Mouse (Mus musculus): ENCODE results near the gene Pirt. TPM values are rescaled to one million over a fixed set of nuclear protein-coding genes. Genes with fewer than 3 reads are reported as not detected.

Pirt gene
- total and polyA plus RNA-seq, 3 experiments, result 0.05 TPM; not detected in 2

DNA sequence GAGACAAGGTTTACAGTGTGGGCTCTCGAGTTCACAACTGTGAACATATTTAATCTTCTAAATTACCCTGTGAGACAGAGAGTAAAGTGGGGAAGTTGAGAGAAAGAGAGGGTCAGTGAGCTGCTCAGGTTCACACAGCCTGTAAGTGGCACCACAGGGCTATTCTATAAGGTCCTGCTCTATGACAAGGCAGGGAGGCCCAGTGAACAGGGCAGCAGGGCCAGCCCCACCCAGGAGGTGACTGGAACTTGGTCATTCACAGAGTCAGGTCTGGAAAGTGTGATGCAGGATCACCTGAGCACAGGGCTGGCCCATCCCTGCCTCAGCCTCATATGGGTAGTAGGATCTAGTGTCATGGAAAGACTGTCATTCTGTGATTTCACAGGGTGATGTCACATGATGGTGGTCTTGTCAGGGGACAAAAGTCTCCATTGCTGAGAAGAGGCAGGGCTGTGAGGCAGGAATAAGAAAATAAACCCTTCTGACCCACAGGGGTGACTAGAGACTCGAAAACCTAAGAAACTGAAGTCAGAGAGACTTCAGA lies 33.5 kb downstream of the Pirt start:
- TF ChIP-seq POLR2AphosphoS5 (IDR thresholded peaks at IDR 0.05; ENCODE audit: insufficient replicate concordance, low read depth, low read length) (no peak), CTCF (IDR thresholded peaks at IDR 0.05; ENCODE audit: low read depth, low read length) (no peak), GATA1 (IDR thresholded peaks at IDR 0.05; ENCODE audit: borderline replicate concordance, low read length) (no peak), TAL1 (conservative IDR thresholded peaks at IDR 0.05; ENCODE audit: low read depth, low read length) (no peak), GATA2 (IDR thresholded peaks at IDR 0.05; ENCODE audit: borderline replicate concordance, low read depth, low read length) (no peak)
- no peak overlapping the region for H3K4me3 ChIP-seq (ENCODE audit: low read depth, low read length)
- DNase-seq (ENCODE audit: low spot score) (no peak), ATAC-seq (ENCODE audit: extremely low read depth, insufficient number of reproducible peaks, low FRiP score, poor library complexity, severe bottlenecking) (no peak)
- H3K27me3 ChIP-seq (ENCODE audit: insufficient read depth, low read length), result no peaks in the 10 kb centered on the region
- H3K36me3 ChIP-seq (replicated peaks), result no peaks in the 10 kb centered on the region
- H3K4me1 ChIP-seq (ENCODE audit: insufficient read depth, low read depth, low read length), result no peaks in the 10 kb centered on the region
- peaks cover 20% of the 10 kb centered on the region for H3K9me3 ChIP-seq (replicated peaks)

DNA sequence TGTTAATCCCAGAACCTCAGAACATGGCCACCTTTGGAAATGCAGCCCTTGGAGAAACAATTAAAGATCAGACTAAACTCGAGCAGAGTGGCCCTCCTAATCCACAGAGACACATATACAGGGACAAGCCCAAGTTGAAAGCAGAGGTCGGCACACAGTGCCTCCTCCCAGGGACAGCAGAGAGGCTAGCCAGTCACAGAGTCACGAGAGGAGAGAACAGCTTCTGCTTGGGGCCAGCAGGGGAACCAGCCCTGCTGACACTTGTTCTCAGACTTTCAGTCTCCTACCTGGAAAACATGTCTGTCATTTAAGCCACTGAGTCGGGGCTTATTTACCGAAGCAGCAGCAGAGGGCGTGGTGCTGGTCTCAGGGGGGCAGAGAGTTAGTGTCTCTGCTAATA lies 34.7 kb downstream of the Pirt start:
- TF ChIP-seq POLR2AphosphoS5 (IDR thresholded peaks at IDR 0.05; ENCODE audit: insufficient replicate concordance, low read depth, low read length) (no peak), GATA1 (IDR thresholded peaks at IDR 0.05; ENCODE audit: borderline replicate concordance, low read length) (no peak), CTCF (IDR thresholded peaks at IDR 0.05; ENCODE audit: low read depth, low read length) (no peak), TAL1 (conservative IDR thresholded peaks at IDR 0.05; ENCODE audit: low read depth, low read length) (no peak), GATA2 (IDR thresholded peaks at IDR 0.05; ENCODE audit: borderline replicate concordance, low read depth, low read length) (no peak)
- no peaks in the 10 kb centered on the region for H3K4me1 ChIP-seq (ENCODE audit: insufficient read depth, low read depth, low read length)
- H3K27me3 ChIP-seq (ENCODE audit: insufficient read depth, low read length), result no peaks in the 10 kb centered on the region
- H3K36me3 ChIP-seq (replicated peaks), result no peaks in the 10 kb centered on the region
- no peak for ATAC-seq (ENCODE audit: extremely low read depth, insufficient number of reproducible peaks, low FRiP score, poor library complexity, severe bottlenecking)
- H3K9me3 ChIP-seq (replicated peaks), result peaks cover 16% of the 10 kb centered on the region
- no peak for DNase-seq (ENCODE audit: low spot score)
- H3K4me3 ChIP-seq (ENCODE audit: low read depth, low read length), result no peak overlapping the region

DNA sequence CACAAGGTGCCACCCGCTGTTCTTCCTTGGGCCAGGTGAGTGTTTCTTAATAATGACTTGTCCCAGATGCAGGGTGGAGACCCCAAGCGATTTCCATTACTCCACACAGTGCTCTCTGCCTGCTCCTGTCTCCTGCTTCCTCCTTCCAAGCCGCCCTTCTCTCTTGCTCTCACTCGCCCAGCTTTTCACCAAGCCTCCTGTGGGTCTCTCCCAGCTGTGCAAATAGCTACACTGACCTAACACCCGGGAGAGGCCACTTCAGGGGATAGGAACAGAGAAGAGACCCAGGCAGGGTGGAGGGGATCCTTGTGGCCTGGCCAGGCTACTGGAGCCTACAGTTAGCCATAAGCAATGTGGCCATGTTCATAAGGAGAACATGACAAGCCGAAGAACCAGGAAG lies 35.1 kb downstream of the Pirt start:
- Histone ChIP-seq H3K27me3 (ENCODE audit: insufficient read depth, low read length) (no peaks in the 10 kb centered on the region), H3K4me3 (ENCODE audit: low read depth, low read length) (no peak overlapping the region), H3K36me3 (replicated peaks) (no peaks in the 10 kb centered on the region), H3K4me1 (ENCODE audit: insufficient read depth, low read depth, low read length) (no peaks in the 10 kb centered on the region), H3K9me3 (replicated peaks) (peaks cover 16% of the 10 kb centered on the region)
- no peak for DNase-seq (ENCODE audit: low spot score)
- TF ChIP-seq GATA2 (IDR thresholded peaks at IDR 0.05; ENCODE audit: borderline replicate concordance, low read depth, low read length), result no peak
- TF ChIP-seq CTCF (IDR thresholded peaks at IDR 0.05; ENCODE audit: low read depth, low read length), result no peak
- TF ChIP-seq GATA1 (IDR thresholded peaks at IDR 0.05; ENCODE audit: borderline replicate concordance, low read length), result no peak
- TF ChIP-seq TAL1 (conservative IDR thresholded peaks at IDR 0.05; ENCODE audit: low read depth, low read length), result no peak
- no peak for TF ChIP-seq POLR2AphosphoS5 (IDR thresholded peaks at IDR 0.05; ENCODE audit: insufficient replicate concordance, low read depth, low read length)
- ATAC-seq (ENCODE audit: extremely low read depth, insufficient number of reproducible peaks, low FRiP score, poor library complexity, severe bottlenecking), result no peak

DNA sequence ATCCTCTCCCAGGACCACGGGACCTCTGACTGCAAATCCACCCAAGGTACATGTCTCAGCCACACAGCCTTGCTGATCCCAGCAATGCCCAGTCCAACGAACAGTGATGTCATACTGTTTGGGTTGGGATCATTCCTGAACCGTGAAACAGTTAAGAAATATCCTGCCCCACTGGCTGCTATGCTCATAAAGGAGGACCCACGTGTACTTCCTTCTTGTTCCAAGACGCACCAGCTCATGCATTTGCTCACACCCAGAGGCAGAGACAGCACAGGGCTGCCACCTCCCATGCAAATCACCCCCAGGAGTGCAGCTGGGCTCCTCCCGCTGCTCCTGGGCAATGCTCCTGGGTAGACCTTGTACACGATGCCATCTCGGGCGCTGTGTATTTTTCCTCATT lies 44.5 kb downstream of the Pirt start, which contains the start of gene Tmem238l:
TSS of gene Tmem238l (plus strand) at position 336 of the 400 bp plus-strand sequence.
- Histone ChIP-seq H3K27me3 (ENCODE audit: insufficient read depth, low read length) (no peaks in the 10 kb centered on the region), H3K4me3 (ENCODE audit: low read depth, low read length) (no peak within 1 kb of the TSS), H3K36me3 (replicated peaks) (no peaks in the 10 kb centered on the region), H3K9me3 (replicated peaks) (peaks cover 32% of the 10 kb centered on the region), H3K4me1 (ENCODE audit: insufficient read depth, low read depth, low read length) (no peaks in the 10 kb centered on the region)
- TF ChIP-seq CTCF (IDR thresholded peaks at IDR 0.05; ENCODE audit: low read depth, low read length) (no peak), TAL1 (conservative IDR thresholded peaks at IDR 0.05; ENCODE audit: low read depth, low read length) (no peak), POLR2AphosphoS5 (IDR thresholded peaks at IDR 0.05; ENCODE audit: insufficient replicate concordance, low read depth, low read length) (no peak), GATA2 (IDR thresholded peaks at IDR 0.05; ENCODE audit: borderline replicate concordance, low read depth, low read length) (no peak), GATA1 (IDR thresholded peaks at IDR 0.05; ENCODE audit: borderline replicate concordance, low read length) (no peak)
- DNase-seq (ENCODE audit: low spot score), result no peak
- no peak for ATAC-seq (ENCODE audit: extremely low read depth, insufficient number of reproducible peaks, low FRiP score, poor library complexity, severe bottlenecking)

DNA sequence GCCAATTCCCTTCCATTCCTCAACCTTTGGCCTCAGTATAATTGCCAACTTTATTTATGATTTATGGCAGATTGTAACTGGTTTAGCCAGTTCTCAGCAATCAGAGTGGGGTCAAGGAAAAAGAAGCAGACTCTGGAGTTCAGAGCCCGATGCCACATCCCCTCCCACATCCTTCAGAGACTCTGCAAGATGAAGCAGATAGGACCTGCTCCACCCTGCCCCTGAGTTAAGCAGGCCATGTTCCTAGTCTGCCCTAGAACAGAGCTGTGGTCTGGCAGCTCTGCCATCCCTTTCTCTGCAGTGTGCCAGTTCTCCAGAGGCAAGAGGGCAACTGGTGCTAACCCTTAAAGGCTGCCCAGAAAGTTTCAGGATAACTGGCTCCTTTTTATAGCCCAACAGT lies 49.0 kb downstream of the Pirt start:
- no peak for TF ChIP-seq POLR2AphosphoS5 (IDR thresholded peaks at IDR 0.05; ENCODE audit: insufficient replicate concordance, low read depth, low read length)
- no peak for TF ChIP-seq GATA2 (IDR thresholded peaks at IDR 0.05; ENCODE audit: borderline replicate concordance, low read depth, low read length)
- TF ChIP-seq GATA1 (IDR thresholded peaks at IDR 0.05; ENCODE audit: borderline replicate concordance, low read length), result no peak
- no peak for TF ChIP-seq TAL1 (conservative IDR thresholded peaks at IDR 0.05; ENCODE audit: low read depth, low read length)
- no peak for TF ChIP-seq CTCF (IDR thresholded peaks at IDR 0.05; ENCODE audit: low read depth, low read length)
- H3K9me3 ChIP-seq (replicated peaks), result peaks cover 30% of the 10 kb centered on the region
- no peak overlapping the region for H3K4me3 ChIP-seq (ENCODE audit: low read depth, low read length)
- no peaks in the 10 kb centered on the region for H3K27me3 ChIP-seq (ENCODE audit: insufficient read depth, low read length)
- ATAC-seq (ENCODE audit: extremely low read depth, insufficient number of reproducible peaks, low FRiP score, poor library complexity, severe bottlenecking) (no peak), DNase-seq (ENCODE audit: low spot score) (no peak)
- no peaks in the 10 kb centered on the region for H3K36me3 ChIP-seq (replicated peaks)
- H3K4me1 ChIP-seq (ENCODE audit: insufficient read depth, low read depth, low read length), result no peaks in the 10 kb centered on the region

DNA sequence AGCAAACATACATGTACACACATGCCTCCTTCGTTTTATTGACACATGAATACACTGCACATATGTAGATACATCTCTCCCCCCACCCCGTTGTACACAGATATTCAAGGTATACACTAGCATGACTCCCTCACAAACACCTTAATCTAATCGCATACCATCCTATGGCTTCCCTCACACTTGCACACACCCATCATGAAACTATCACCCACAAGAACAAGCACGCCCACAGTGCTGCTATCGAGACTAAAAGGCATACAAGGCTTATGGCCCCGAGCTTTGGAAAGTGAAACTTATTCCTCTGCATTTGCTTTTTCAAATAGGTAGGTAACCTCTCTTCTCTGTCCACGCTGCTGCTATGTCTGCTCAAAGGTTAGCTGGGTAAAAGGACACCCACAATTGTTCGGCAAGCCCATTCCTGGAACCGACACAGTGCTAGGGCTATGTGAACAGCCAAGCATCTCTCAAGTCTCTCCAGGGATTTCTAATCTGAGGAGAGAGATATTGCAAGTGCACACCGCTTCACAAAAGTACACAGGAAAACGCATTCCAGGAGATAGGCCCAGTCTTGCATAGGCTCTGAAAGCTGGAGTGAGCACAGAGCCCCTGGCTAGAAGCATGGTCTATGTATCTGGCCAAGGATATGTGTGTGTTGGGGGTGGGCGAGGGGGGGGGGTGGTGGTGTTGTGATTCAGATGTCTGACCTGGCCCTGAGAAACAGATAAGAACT lies 49.8 kb downstream of the Pirt start:
- no peak for DNase-seq (ENCODE audit: low spot score)
- no peak overlapping the region for H3K4me3 ChIP-seq (ENCODE audit: low read depth, low read length)
- H3K27me3 ChIP-seq (ENCODE audit: insufficient read depth, low read length), result no peaks in the 10 kb centered on the region
- no peak for TF ChIP-seq GATA1 (IDR thresholded peaks at IDR 0.05; ENCODE audit: borderline replicate concordance, low read length)
- TF ChIP-seq POLR2AphosphoS5 (IDR thresholded peaks at IDR 0.05; ENCODE audit: insufficient replicate concordance, low read depth, low read length), result no peak
- TF ChIP-seq GATA2 (IDR thresholded peaks at IDR 0.05; ENCODE audit: borderline replicate concordance, low read depth, low read length), result no peak
- TF ChIP-seq CTCF (IDR thresholded peaks at IDR 0.05; ENCODE audit: low read depth, low read length), result no peak
- no peak for TF ChIP-seq TAL1 (conservative IDR thresholded peaks at IDR 0.05; ENCODE audit: low read depth, low read length)
- no peaks in the 10 kb centered on the region for H3K36me3 ChIP-seq (replicated peaks)
- peaks cover 23% of the 10 kb centered on the region for H3K9me3 ChIP-seq (replicated peaks)
- no peak for ATAC-seq (ENCODE audit: extremely low read depth, insufficient number of reproducible peaks, low FRiP score, poor library complexity, severe bottlenecking)
- H3K4me1 ChIP-seq (ENCODE audit: insufficient read depth, low read depth, low read length), result no peaks in the 10 kb centered on the region
